In genomic region chr3:58122456-58123359, GRCm38 (mm10) we compare ENCODE assay signal across 8 mouse cellular contexts.
DNase-seq lines count a peak whose midpoint lies in the region; ATAC-seq and TF ChIP-seq lines count a peak whose summit lies in the region.

No protein-coding gene starts in this region.

- no peak for TF ChIP-seq POLR2A in MEL (IDR thresholded peaks at IDR 0.05; ENCODE audit: control insufficient read depth in 1 of 2, insufficient read depth in 1 of 2, low read depth in 1 of 2, low read length in 2 of 2, poor library complexity in 1 of 2)
- TF ChIP-seq POLR2A in cerebellum, adult 2 months (IDR thresholded peaks at IDR 0.05; ENCODE audit: borderline replicate concordance, insufficient read depth, low read length), result no peak

- H3K4me1 ChIP-seq in MEL (ENCODE audit: control insufficient read depth in 1 of 2, insufficient read depth in 2 of 2, low read length in 2 of 2), result 0 out of 4 replicates have a peak, but pooled peaks cover 0 to 2% of the 10 kb centered on the region in 2 experiments
- no peaks in the 10 kb centered on the region for H3K4me1 ChIP-seq in cerebellum, adult 2 months (ENCODE audit: control insufficient read depth, insufficient read depth, low read length)
- H3K4me1 ChIP-seq in hindbrain, embryonic 11.5 days (replicated peaks; ENCODE audit: control insufficient read depth, insufficient read depth, low read length), result no peaks in the 10 kb centered on the region

- TF ChIP-seq RAD21 in MEL (IDR thresholded peaks at IDR 0.05; ENCODE audit: low read depth, low read length), result peak; percentile 85

- no peaks in the 10 kb centered on the region for H3K27me3 ChIP-seq in MEL (ENCODE audit: control insufficient read depth in 1 of 2, insufficient read depth in 2 of 2, low read length in 2 of 2)
- H3K27me3 ChIP-seq in cerebellum, adult 2 months (ENCODE audit: control insufficient read depth, insufficient read depth, low read length), result no peaks in the 10 kb centered on the region
- H3K27me3 ChIP-seq in hindbrain, embryonic 11.5 days (ENCODE audit: control insufficient read depth, insufficient read depth, low read length), result no peaks in the 10 kb centered on the region

- TF ChIP-seq EP300 in MEL (IDR thresholded peaks at IDR 0.05; ENCODE audit: low read depth in 1 of 2, low read length in 2 of 2), result no peak

- no peak overlapping the region for H3K4me2 ChIP-seq in hindbrain, embryonic 11.5 days (replicated peaks; ENCODE audit: low read depth, low read length)

- H3K36me3 ChIP-seq in MEL (ENCODE audit: control insufficient read depth in 1 of 2, insufficient read depth in 2 of 2, low read length in 2 of 2), result no peaks in the 10 kb centered on the region
- no peaks in the 10 kb centered on the region for H3K36me3 ChIP-seq in hindbrain, embryonic 11.5 days (ENCODE audit: control insufficient read depth, insufficient read depth, low read length)

- no peaks in the 10 kb centered on the region for H3K79me2 ChIP-seq in MEL (ENCODE audit: control insufficient read depth, insufficient read depth, low read length, poor library complexity)

- no peaks in the 10 kb centered on the region for H3K9me3 ChIP-seq in MEL (replicated peaks; ENCODE audit: insufficient read depth, low read length)
- no peaks in the 10 kb centered on the region for H3K9me3 ChIP-seq in hindbrain, embryonic 11.5 days (ENCODE audit: control insufficient read depth, low read length)

- DNase-seq in MEL (ENCODE audit: low read depth, low spot score), result peak; percentile 82
- peak; percentile 69 to 72 for DNase-seq in cerebellum, adult 2 months
- peak; percentile 50 to 74 for DNase-seq in frontal cortex, postnatal 10 days (ENCODE audit: low spot score in 2 of 2)
- DNase-seq in hindbrain, embryonic 11.5 days (ENCODE audit: low spot score), result peak; percentile 86
- peak; percentile 59 for DNase-seq in layer of hippocampus, adult 9-11 months
- peak; percentile 74 for DNase-seq in lung, postnatal 14 days
- DNase-seq in retina, embryonic 14.5 days (ENCODE audit: low spot score), result peak; percentile 91
- peak; percentile 71 for DNase-seq in thymus, postnatal 4 days

- WGBS in cerebellum, adult 2 months, result 31% methylated on average over 19 of the region's 19 CpGs
- 48% methylated on average over 19 of the region's 19 CpGs for WGBS in hindbrain, embryonic 11.5 days

- ATAC-seq in hindbrain, embryonic 11.5 days (ENCODE audit: low FRiP score), result peak; percentile 81

- no peak overlapping the region for H3K27ac ChIP-seq in MEL (ENCODE audit: control insufficient read depth, low read depth, low read length)
- H3K27ac ChIP-seq in cerebellum, adult 2 months (ENCODE audit: insufficient read depth, low read length), result no peak overlapping the region
- no peak overlapping the region for H3K27ac ChIP-seq in hindbrain, embryonic 11.5 days (ENCODE audit: low read depth, low read length)

- no peak overlapping the region for H3K4me3 ChIP-seq in MEL (ENCODE audit: control insufficient read depth in 1 of 2, insufficient read depth in 1 of 2, low read depth in 2 of 2, low read length in 2 of 2)
- H3K4me3 ChIP-seq in cerebellum, adult 2 months (replicated peaks; ENCODE audit: insufficient read depth, low read depth, low read length), result peak overlapping the region; percentile 16
- H3K4me3 ChIP-seq in hindbrain, embryonic 11.5 days (ENCODE audit: low read depth, low read length), result no peak overlapping the region

- no peak overlapping the region for H3K9ac ChIP-seq in MEL (ENCODE audit: control insufficient read depth, low read depth, low read length, poor library complexity, severe bottlenecking)
- no peak overlapping the region for H3K9ac ChIP-seq in hindbrain, embryonic 11.5 days (ENCODE audit: low read depth, low read length)

- TF ChIP-seq CTCF in MEL (IDR thresholded peaks at IDR 0.05 in 2 of 3, conservative IDR thresholded peaks at IDR 0.05 in 1 of 3; ENCODE audit: control insufficient read depth in 1 of 3, insufficient read depth in 1 of 3, low read depth in 2 of 3, low read length in 3 of 3, poor library complexity in 1 of 3, severe bottlenecking in 1 of 3), result peak; percentile 68 to 98 (median 91)
- TF ChIP-seq CTCF in cerebellum, adult 2 months (IDR thresholded peaks at IDR 0.05; ENCODE audit: borderline replicate concordance, insufficient read depth, low read depth, low read length), result peak; percentile 96

TF ChIP-seq in MEL, 35 proteins besides CTCF, POLR2A, EP300 and RAD21:
- TF ChIP-seq MAX (IDR thresholded peaks at IDR 0.05; ENCODE audit: low read length), result no peak
- TF ChIP-seq ZC3H11A (IDR thresholded peaks at IDR 0.05; ENCODE audit: low read depth, low read length), result peak; percentile 68
- peak; percentile 48; the same call in 1 of the 2 replicates for TF ChIP-seq MXI1 (IDR thresholded peaks at IDR 0.05; ENCODE audit: low read depth, low read length)
- peak; percentile 77; the same call in 1 of the 2 replicates for TF ChIP-seq BHLHE40 (IDR thresholded peaks at IDR 0.05; ENCODE audit: borderline replicate concordance, low read depth, low read length)
- no peak for TF ChIP-seq TBP (IDR thresholded peaks at IDR 0.05; ENCODE audit: low read depth, low read length)
- no peak for TF ChIP-seq MYB (IDR thresholded peaks at IDR 0.05; ENCODE audit: low read depth, low read length)
- TF ChIP-seq RCOR1 (IDR thresholded peaks at IDR 0.05; ENCODE audit: low read depth, low read length), result no peak
- no peak for TF ChIP-seq E2F4 (IDR thresholded peaks at IDR 0.05; ENCODE audit: borderline replicate concordance, low read depth, low read length)
- TF ChIP-seq NRF1 (IDR thresholded peaks at IDR 0.05; ENCODE audit: insufficient read depth, low read depth, low read length, poor library complexity, severe bottlenecking), result no peak
- TF ChIP-seq ZMIZ1 (IDR thresholded peaks at IDR 0.05; ENCODE audit: low read depth, low read length), result no peak
- peak; percentile 59 for TF ChIP-seq USF1 (IDR thresholded peaks at IDR 0.05; ENCODE audit: low read depth, low read length)
- TF ChIP-seq ZKSCAN1 (IDR thresholded peaks at IDR 0.05; ENCODE audit: low read depth, low read length), result no peak
- TF ChIP-seq KAT2A (conservative IDR thresholded peaks at IDR 0.05; ENCODE audit: low read depth, low read length), result no peak
- no peak for TF ChIP-seq GATA1 (IDR thresholded peaks at IDR 0.05; ENCODE audit: low read depth, low read length)
- TF ChIP-seq ELF1 (IDR thresholded peaks at IDR 0.05; ENCODE audit: low read depth, low read length), result no peak
- TF ChIP-seq POLR2AphosphoS2 (IDR thresholded peaks at IDR 0.05; ENCODE audit: low read length), result no peak
- no peak for TF ChIP-seq USF2 (IDR thresholded peaks at IDR 0.05; ENCODE audit: borderline replicate concordance in 1 of 2, insufficient read depth in 1 of 2, low read depth in 1 of 2, low read length in 2 of 2)
- 0 out of 2 replicates have a peak, but pooled peaks have one; percentile 32 for TF ChIP-seq MYC (IDR thresholded peaks at IDR 0.05; ENCODE audit: low read depth, low read length)
- TF ChIP-seq TAL1 (IDR thresholded peaks at IDR 0.05; ENCODE audit: low read length), result no peak
- TF ChIP-seq POLR2AphosphoS5 (IDR thresholded peaks at IDR 0.05; ENCODE audit: borderline replicate concordance, low read depth, low read length), result no peak
- TF ChIP-seq MAFK (IDR thresholded peaks at IDR 0.05; ENCODE audit: borderline replicate concordance, low read depth, low read length), result no peak
- peak; percentile 92 for TF ChIP-seq SMC3 (IDR thresholded peaks at IDR 0.05; ENCODE audit: low read depth, low read length)
- no peak for TF ChIP-seq GABPA (IDR thresholded peaks at IDR 0.05; ENCODE audit: low read depth, low read length)
- TF ChIP-seq CHD2 (IDR thresholded peaks at IDR 0.05; ENCODE audit: low read length), result no peak
- no peak for TF ChIP-seq NELFE (IDR thresholded peaks at IDR 0.05; ENCODE audit: low read depth, low read length)
